In genomic region chr10:107442781-107443180, GRCm38 (mm10) we compare ENCODE assay signal across 9 mouse cellular contexts. TPM values are rescaled to one million over a fixed set of nuclear protein-coding genes. Genes with fewer than 3 reads are reported as not detected.
DNase-seq lines count a peak whose midpoint lies in the region; ATAC-seq and TF ChIP-seq lines count a peak whose summit lies in the region.
"Had no signal": no experiment of that assay in that cellular context is flagged by ENCODE, and none has a peak within 500 bp of the region (broad histone marks: within the 10 kb centered on the region; RNA-seq: fewer than 3 reads in every experiment).

No protein-coding gene starts in this region.

- ATAC-seq in kidney, postnatal 0 days (replicated peaks; ENCODE audit: low FRiP score, low read depth) = no peak
- no peak for ATAC-seq in kidney, embryonic 16.5 days (ENCODE audit: low FRiP score, low TSS enrichment)
- 0 out of 2 replicates have a peak, but pooled peaks have one; percentile 37 for ATAC-seq in forebrain, embryonic 14.5 days
- ATAC-seq in lung, postnatal 0 days = no peak
- ATAC-seq in monocyte, adult 5-6 weeks (replicated peaks; ENCODE audit: insufficient number of reproducible peaks, low FRiP score, low TSS enrichment, poor library complexity, severe bottlenecking) = no peak

- no peaks in the 10 kb centered on the region for H3K27me3 ChIP-seq in kidney, postnatal 0 days (ENCODE audit: insufficient read depth, low read length)
- no peaks in the 10 kb centered on the region for H3K27me3 ChIP-seq in kidney, embryonic 16.5 days (ENCODE audit: insufficient read depth, low read length)
- H3K27me3 ChIP-seq in forebrain, embryonic 14.5 days (replicated peaks; ENCODE audit: control insufficient read depth, insufficient read depth, low read length) = no peaks in the 10 kb centered on the region
- H3K27me3 ChIP-seq in lung, postnatal 0 days (replicated peaks; ENCODE audit: insufficient read depth, low read length) = no peaks in the 10 kb centered on the region
- H3K27me3 ChIP-seq: limb, embryonic 12.5 days had no signal

- DNase-seq in adrenal gland, postnatal 10 days = peak; percentile 43
- DNase-seq in adrenal gland, postnatal 4 days (ENCODE audit: low spot score in 2 of 2) = no peak
- DNase-seq in kidney, postnatal 0 days (ENCODE audit: low spot score) = peak; percentile 31
- peak; percentile 30 for DNase-seq in ES-E14 (ENCODE audit: low read depth, low spot score)
- peak; percentile 50 for DNase-seq in forebrain, embryonic 14.5 days (ENCODE audit: low spot score)
- peak; percentile 55 for DNase-seq in lung, postnatal 0 days (ENCODE audit: low spot score)

- peak; percentile 85 for TF ChIP-seq CTCF in kidney, postnatal 0 days (IDR thresholded peaks at IDR 0.05; ENCODE audit: low read depth)
- peak; percentile 81 for TF ChIP-seq CTCF in lung, postnatal 0 days (IDR thresholded peaks at IDR 0.05)

- 12% methylated on average over 4 of the region's 4 CpGs for WGBS in kidney, postnatal 0 days
- WGBS in kidney, embryonic 16.5 days = 10% methylated on average over 4 of the region's 4 CpGs
- WGBS in forebrain, embryonic 14.5 days = 8% methylated on average over 4 of the region's 4 CpGs
- 10% methylated on average over 4 of the region's 4 CpGs for WGBS in lung, postnatal 0 days

- H3K27ac ChIP-seq in kidney, postnatal 0 days = no peak overlapping the region
- H3K27ac ChIP-seq in kidney, embryonic 16.5 days (ENCODE audit: low read length) = no peak overlapping the region
- no peak overlapping the region for H3K27ac ChIP-seq in ES-E14 (ENCODE audit: insufficient read depth, low read depth, low read length, poor library complexity, severe bottlenecking)
- H3K27ac ChIP-seq in forebrain, embryonic 14.5 days (ENCODE audit: low read depth, low read length) = no peak overlapping the region
- H3K27ac ChIP-seq in lung, postnatal 0 days (ENCODE audit: low read length) = no peak overlapping the region
- H3K27ac ChIP-seq: limb, embryonic 12.5 days had no signal

- no peaks in the 10 kb centered on the region for H3K36me3 ChIP-seq in kidney, postnatal 0 days (ENCODE audit: insufficient read depth, low read length)
- H3K36me3 ChIP-seq in kidney, embryonic 16.5 days (ENCODE audit: insufficient read depth, low read length) = no peaks in the 10 kb centered on the region
- H3K36me3 ChIP-seq in ES-E14 (ENCODE audit: control insufficient read depth, insufficient read depth, low read length, poor library complexity, severe bottlenecking) = no peaks in the 10 kb centered on the region
- no peaks in the 10 kb centered on the region for H3K36me3 ChIP-seq in forebrain, embryonic 14.5 days (ENCODE audit: control insufficient read depth, insufficient read depth, low read length)
- H3K36me3 ChIP-seq in lung, postnatal 0 days (ENCODE audit: insufficient read depth, low read length) = no peaks in the 10 kb centered on the region
- H3K36me3 ChIP-seq: limb, embryonic 12.5 days had no signal

- no peak for TF ChIP-seq EP300 in lung, postnatal 0 days (IDR thresholded peaks at IDR 0.05)

- in situ Hi-C loops in ES-E14 (cut with MboI; ENCODE audit: low sequenced_read_pairs in 2 of 2, unreplicated experiment in 2 of 2) = loop anchor here (10.0 to 25.0 kb wide), 2 partner anchors 262 to 270 kb away; partner anchors contain the start of gene Ptprq (in 1 of the 2)

- no peaks in the 10 kb centered on the region for H3K9me3 ChIP-seq in kidney, postnatal 0 days (replicated peaks; ENCODE audit: low read length)
- H3K9me3 ChIP-seq in kidney, embryonic 16.5 days (ENCODE audit: low read length) = no peaks in the 10 kb centered on the region
- no peaks in the 10 kb centered on the region for H3K9me3 ChIP-seq in ES-E14 (ENCODE audit: control insufficient read depth, insufficient read depth, low read depth, low read length)
- H3K9me3 ChIP-seq in forebrain, embryonic 14.5 days (replicated peaks; ENCODE audit: control insufficient read depth, low read length) = no peaks in the 10 kb centered on the region
- no peaks in the 10 kb centered on the region for H3K9me3 ChIP-seq in lung, postnatal 0 days (ENCODE audit: low read length)
- H3K9me3 ChIP-seq: limb, embryonic 12.5 days had no signal

- H3K9ac ChIP-seq in kidney, postnatal 0 days (ENCODE audit: low read depth, low read length) = no peak overlapping the region
- H3K9ac ChIP-seq in kidney, embryonic 16.5 days (replicated peaks; ENCODE audit: low read length) = no peak overlapping the region
- no peak overlapping the region for H3K9ac ChIP-seq in ES-E14 (ENCODE audit: insufficient read depth, low read depth, low read length, poor library complexity, severe bottlenecking)
- H3K9ac ChIP-seq in forebrain, embryonic 14.5 days (ENCODE audit: low read length) = no peak overlapping the region
- no peak overlapping the region for H3K9ac ChIP-seq in lung, postnatal 0 days (replicated peaks; ENCODE audit: low read depth)
- H3K9ac ChIP-seq: limb, embryonic 12.5 days had no signal

- no peak overlapping the region for H3K4me3 ChIP-seq in kidney, postnatal 0 days (replicated peaks; ENCODE audit: low read depth, low read length)
- no peak overlapping the region for H3K4me3 ChIP-seq in kidney, embryonic 16.5 days (ENCODE audit: low read length)
- no peak overlapping the region for H3K4me3 ChIP-seq in ES-E14 (ENCODE audit: insufficient read depth in 1 of 2, low read depth in 1 of 2, low read length in 2 of 2, poor library complexity in 1 of 2, severe bottlenecking in 1 of 2)
- no peak overlapping the region for H3K4me3 ChIP-seq in forebrain, embryonic 14.5 days (ENCODE audit: low read depth, low read length)
- no peak overlapping the region for H3K4me3 ChIP-seq in lung, postnatal 0 days (ENCODE audit: low read depth, low read length)
- H3K4me3 ChIP-seq: limb, embryonic 12.5 days had no signal

- H3K4me1 ChIP-seq in kidney, postnatal 0 days (replicated peaks; ENCODE audit: insufficient read depth, low read length) = no peaks in the 10 kb centered on the region
- no peaks in the 10 kb centered on the region for H3K4me1 ChIP-seq in kidney, embryonic 16.5 days (ENCODE audit: insufficient read depth, low read length)
- no peaks in the 10 kb centered on the region; a peak in 1 of 4 replicates for H3K4me1 ChIP-seq in ES-E14 (ENCODE audit: control insufficient read depth in 2 of 2, insufficient read depth in 2 of 2, low read length in 2 of 2, poor library complexity in 1 of 2)
- H3K4me1 ChIP-seq in forebrain, embryonic 14.5 days (ENCODE audit: control insufficient read depth, insufficient read depth, low read length) = no peaks in the 10 kb centered on the region
- H3K4me1 ChIP-seq in lung, postnatal 0 days (ENCODE audit: insufficient read depth, low read depth, low read length) = no peaks in the 10 kb centered on the region
- H3K4me1 ChIP-seq: limb, embryonic 12.5 days had no signal

- H3K4me2 ChIP-seq in kidney, postnatal 0 days (ENCODE audit: low read length) = no peak overlapping the region
- no peak overlapping the region for H3K4me2 ChIP-seq in kidney, embryonic 16.5 days (replicated peaks; ENCODE audit: low read depth, low read length)
- H3K4me2 ChIP-seq in forebrain, embryonic 14.5 days (ENCODE audit: low read length) = no peak overlapping the region
- H3K4me2 ChIP-seq in lung, postnatal 0 days (replicated peaks; ENCODE audit: low read depth, low read length) = no peak overlapping the region
- H3K4me2 ChIP-seq: limb, embryonic 12.5 days had no signal

TF ChIP-seq in ES-E14, 5 proteins besides CTCF, POLR2A, EP300 and RAD21:
- TF ChIP-seq HCFC1 (IDR thresholded peaks at IDR 0.05; ENCODE audit: borderline replicate concordance, insufficient read depth, low read length) = no peak
- 0 out of 2 replicates have a peak, but pooled peaks have one; percentile 17 for TF ChIP-seq ZC3H11A (IDR thresholded peaks at IDR 0.05; ENCODE audit: borderline replicate concordance, low read depth, low read length)

RNA-seq across cellular contexts. Expression of gene Myf5, which starts 43.2 kb away (rescaled TPM):
- total RNA-seq in adrenal gland, postnatal 10 days (2021) = under 1 TPM; 0.15 to 0.48 TPM
- total RNA-seq in adrenal gland, postnatal 4 days (2021) = under 1 TPM in 1 of 2 experiments, not detected in 1; 0.23 TPM
- polyA plus RNA-seq in kidney, postnatal 0 days (2015; fragmentation: Nextera tagmentation; extraction: Ambion mirVana) = 0.05 TPM in 1 of 2 replicates, not detected in the other
- polyA plus RNA-seq in kidney, embryonic 16.5 days (2015; fragmentation: Nextera tagmentation; extraction: Ambion mirVana) = 0.12 and 0.19 TPM in 2 replicates
- total RNA-seq in ES-E14 (2012; rRNA removed) = not detected in 2 replicates
- not detected in 2 replicates for polyA plus RNA-seq in forebrain, embryonic 14.5 days (2014; fragmentation: Nextera tagmentation; extraction: Ambion mirVana)
- 0.14 and 0.21 TPM in 2 replicates for polyA plus RNA-seq in lung, postnatal 0 days (2015; fragmentation: Nextera tagmentation; extraction: Ambion mirVana)
- not detected in 3 replicates for total RNA-seq in monocyte, adult 5-6 weeks (2017)

RNA-seq across cellular contexts. Expression of gene Myf6, which starts 51.8 kb away (rescaled TPM):
- 1 to 10 TPM; 2.4 to 9.0 TPM for total RNA-seq in adrenal gland, postnatal 10 days (2021)
- total RNA-seq in adrenal gland, postnatal 4 days (2021) = 1 to 10 TPM in 1 of 2 experiments, under 1 TPM in 1; 0.48 to 2.8 TPM
- polyA plus RNA-seq in kidney, postnatal 0 days (2015; fragmentation: Nextera tagmentation; extraction: Ambion mirVana) = not detected in 2 replicates
- 0.23 and 0.37 TPM in 2 replicates for polyA plus RNA-seq in kidney, embryonic 16.5 days (2015; fragmentation: Nextera tagmentation; extraction: Ambion mirVana)
- not detected in 2 replicates for total RNA-seq in ES-E14 (2012; rRNA removed)
- not detected in 2 replicates for polyA plus RNA-seq in forebrain, embryonic 14.5 days (2014; fragmentation: Nextera tagmentation; extraction: Ambion mirVana)
- polyA plus RNA-seq in lung, postnatal 0 days (2015; fragmentation: Nextera tagmentation; extraction: Ambion mirVana) = 0.10 TPM in 1 of 2 replicates, not detected in the other
- total RNA-seq in monocyte, adult 5-6 weeks (2017) = not detected in 3 replicates

Comparison
In these comparisons a context has a peak if more than half of its experiments do, and no peak if none do; other contexts are left out.
1. DNase-seq: peak in adrenal gland, postnatal 10 days (single experiment), kidney, postnatal 0 days (single experiment), ES-E14 (single experiment), forebrain, embryonic 14.5 days (single experiment) and lung, postnatal 0 days (single experiment); none in adrenal gland, postnatal 4 days (0 of 2).